Mouse (Mus musculus): ENCODE measurements around the gene Kdm8.

- TF ChIP-seq CTCF (IDR thresholded peaks at IDR 0.05) = no peak
- TF ChIP-seq EP300 (IDR thresholded peaks at IDR 0.05) = no peak
Measured at GRCm38 (mm10) chr7:125505568-125505967, 61.1 kb downstream of the Kdm8 start.
